Mouse (Mus musculus) bone marrow macrophage, adult 2 months (primary cell): ENCODE measurements around the gene Gkap1. TPM values are rescaled to one million over a fixed set of nuclear protein-coding genes. Genes with fewer than 3 reads are reported as not detected.

ENCODE experiments used
- H3K27ac ChIP-seq: 2 replicates; pipeline ENCODE4 v1.5.1; 2012; ENCODE audit warnings: low read depth, low read length; ENCODE audit not compliant: insufficient read depth
- H3K4me1 ChIP-seq: 2 replicates; pipeline ENCODE4 v1.6.1; 2012; ENCODE audit warnings: low read length; ENCODE audit not compliant: control insufficient read depth, insufficient read depth
- H3K4me3 ChIP-seq: 2 replicates; pipeline ENCODE4 v1.5.1; 2012; ENCODE audit warnings: mild to moderate bottlenecking, low read length, moderate library complexity; ENCODE audit not compliant: insufficient read depth
- CTCF ChIP-seq: IDR thresholded peaks from 2 replicates; pipeline ENCODE4 v1.5.1; 2012; ENCODE audit warnings: low read depth, mild to moderate bottlenecking, low read length, moderate library complexity
- POLR2A ChIP-seq: IDR thresholded peaks from 2 replicates; pipeline ENCODE4 v1.6.1; 2012; ENCODE audit warnings: mild to moderate bottlenecking, low read depth, low read length, borderline replicate concordance
- polyA plus RNA-seq: library from polyadenylated mRNA; stranded (reverse); fragments of >200 nt; gene quantifications from 2 replicates; pipeline ENCODE4 v1.2.4, GENCODE M21; 2012; ENCODE audit not compliant: missing spikeins, insufficient read depth, insufficient read length

Gkap1 gene
- polyA plus RNA-seq, 1 experiment = 31.5 TPM

DNA sequence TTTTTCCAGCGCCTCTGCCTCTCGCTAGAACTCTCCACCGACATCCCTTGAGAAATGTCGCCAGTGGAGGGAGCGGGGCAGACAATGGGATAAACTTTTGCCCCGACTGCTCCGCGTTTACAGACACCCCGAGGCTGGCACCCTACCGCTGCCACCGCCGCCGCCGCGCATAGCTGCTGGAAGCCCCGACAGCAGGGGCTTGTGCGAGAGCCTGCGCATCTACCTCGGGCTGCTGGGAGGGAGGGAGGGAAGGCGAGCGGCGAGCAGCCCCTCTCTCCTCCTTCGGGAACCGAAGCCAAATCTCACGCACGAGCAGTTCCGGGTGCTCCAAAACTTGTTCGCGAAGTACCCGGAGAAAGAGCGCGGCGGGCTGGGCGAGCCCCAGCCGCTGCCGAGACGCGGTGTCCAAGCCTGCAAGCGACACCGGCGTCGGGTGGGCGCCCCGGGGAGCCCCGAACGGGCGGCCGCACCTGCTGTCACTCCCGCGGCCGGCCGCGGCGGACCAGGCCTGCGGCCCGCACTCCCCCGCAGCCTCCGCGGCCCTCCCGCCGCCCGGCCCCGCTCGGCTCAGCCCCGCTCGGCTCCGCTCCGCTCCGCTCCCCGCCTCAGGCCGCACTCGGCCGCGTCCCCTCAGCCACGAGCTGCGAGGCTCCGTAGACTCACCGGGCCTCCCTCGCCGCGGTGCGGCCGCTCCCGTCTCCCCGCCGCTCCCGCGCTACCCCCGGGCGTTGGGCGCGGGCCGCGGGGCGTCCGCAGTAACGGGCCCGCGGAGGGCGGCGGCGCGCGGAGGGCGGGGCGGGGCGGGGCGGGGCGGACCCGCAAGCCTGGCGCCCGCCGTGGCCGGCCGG lies 1.9 kb downstream of the Gkap1 start:
- Histone ChIP-seq H3K4me3 (peak overlapping the region; percentile 78), H3K4me1 (peaks cover 3% of the 10 kb centered on the region; the same call in 1 of the 2 replicates), H3K27ac (peak overlapping the region; percentile 10; the same call in 1 of the 2 replicates)
- TF ChIP-seq POLR2A = no peak

DNA sequence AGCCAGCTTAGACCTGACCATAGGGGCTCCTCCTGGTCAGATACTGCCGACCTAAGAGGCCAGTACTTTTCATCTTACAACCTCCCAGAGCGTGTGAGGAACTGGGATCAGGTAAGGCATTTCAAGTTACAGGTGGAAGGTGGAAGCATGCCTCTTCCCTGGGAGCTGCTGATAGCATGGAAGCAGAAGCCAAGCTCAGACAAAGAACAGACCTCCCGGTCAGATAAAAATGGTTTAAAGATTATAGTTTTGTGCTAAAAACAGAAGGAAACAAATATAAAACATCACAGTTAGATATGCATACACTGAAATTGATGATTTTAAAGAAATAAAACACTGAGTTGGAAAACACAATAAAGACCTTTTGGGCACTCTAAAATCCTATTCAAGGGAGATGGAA lies 8.6 kb downstream of the Gkap1 start:
- Histone ChIP-seq H3K27ac (no peak overlapping the region), H3K4me1 (no peaks in the 10 kb centered on the region), H3K4me3 (no peak overlapping the region)
- no peak for TF ChIP-seq CTCF
- no peak for TF ChIP-seq POLR2A

DNA sequence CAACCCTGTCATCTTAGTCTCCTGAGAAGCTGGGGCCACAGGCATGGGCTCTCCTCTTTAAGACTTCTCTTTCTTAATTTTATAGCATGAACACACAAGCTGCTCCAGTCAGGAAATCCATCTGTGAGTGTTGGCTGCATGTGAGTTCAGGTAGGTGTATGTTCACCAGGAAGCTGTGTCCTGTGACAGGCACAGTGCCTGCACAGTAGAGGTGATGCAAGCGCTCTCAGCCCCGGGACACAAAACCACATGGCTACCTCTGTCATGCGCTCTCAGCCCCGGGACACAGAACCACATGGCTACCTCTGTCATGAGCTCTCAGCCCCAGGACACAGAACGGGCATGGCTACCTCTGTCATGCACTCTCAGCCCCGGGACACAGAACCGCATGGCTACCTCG lies 12.0 kb downstream of the Gkap1 start:
- Histone ChIP-seq H3K4me3 (no peak overlapping the region), H3K27ac (no peak overlapping the region), H3K4me1 (no peaks in the 10 kb centered on the region)
- TF ChIP-seq CTCF = no peak
- no peak for TF ChIP-seq POLR2A

DNA sequence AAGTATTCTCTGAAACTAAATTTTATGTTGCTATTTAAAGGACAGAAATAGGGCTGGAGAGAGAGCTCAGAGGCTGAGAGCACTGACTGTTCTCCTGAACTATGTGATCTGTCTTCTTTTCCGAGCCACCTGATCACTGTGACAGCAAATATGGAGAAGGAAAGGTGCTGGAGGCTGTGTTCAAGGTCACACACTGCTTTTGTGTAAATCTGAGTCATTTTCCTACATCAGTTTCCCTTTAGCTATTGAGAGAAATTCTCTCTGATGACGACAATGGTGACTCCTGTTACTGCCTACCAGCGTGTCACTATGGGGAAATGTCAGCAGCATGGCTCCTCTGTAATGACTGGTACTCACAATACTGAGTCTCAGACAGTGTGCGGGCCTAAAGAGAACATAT lies 13.8 kb downstream of the Gkap1 start:
- no peak overlapping the region for H3K4me3 ChIP-seq
- no peak overlapping the region for H3K27ac ChIP-seq
- no peaks in the 10 kb centered on the region for H3K4me1 ChIP-seq
- TF ChIP-seq CTCF (no peak), POLR2A (no peak)

DNA sequence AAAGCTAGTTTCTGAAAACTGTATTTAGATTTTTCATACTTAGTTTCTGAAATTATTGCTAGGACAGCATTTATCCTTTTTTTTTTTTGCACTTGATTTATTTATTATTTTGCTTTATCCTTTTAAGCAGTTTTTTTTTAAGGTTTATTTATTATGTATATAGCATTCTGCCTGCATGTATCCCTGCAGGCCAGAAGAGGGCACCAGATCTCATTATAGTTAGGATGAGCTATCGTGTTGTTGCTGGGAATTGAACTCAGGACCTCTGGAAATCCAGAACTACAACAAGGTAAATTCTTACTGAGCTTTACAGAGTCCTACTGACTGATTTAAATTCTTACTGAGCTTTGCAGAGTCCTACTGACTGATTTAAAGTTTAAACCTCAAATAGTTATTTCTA lies 22.2 kb downstream of the Gkap1 start:
- Histone ChIP-seq H3K27ac (no peak overlapping the region), H3K4me1 (no peaks in the 10 kb centered on the region), H3K4me3 (no peak overlapping the region)
- TF ChIP-seq POLR2A (no peak), CTCF (no peak)

DNA sequence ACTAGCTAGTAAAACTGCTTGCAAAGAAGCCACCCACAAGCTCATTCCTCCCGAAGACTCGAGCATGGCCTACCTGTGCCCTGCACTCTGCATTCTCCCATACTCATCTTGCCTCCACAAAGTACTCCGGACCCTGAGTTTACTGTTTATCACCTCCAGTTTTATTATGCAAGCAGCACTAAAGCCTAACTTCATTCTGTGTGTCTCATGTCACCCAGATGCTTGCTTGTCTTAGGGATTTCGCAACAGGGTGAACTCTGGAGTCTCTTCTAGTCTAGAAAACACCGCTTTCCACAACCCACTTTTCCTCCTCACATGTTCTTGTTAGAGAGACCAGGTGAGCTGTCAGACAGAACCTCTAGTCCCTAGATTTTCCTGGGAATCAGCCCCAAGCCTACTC lies 26.5 kb downstream of the Gkap1 start:
- no peak for TF ChIP-seq CTCF
- no peak for TF ChIP-seq POLR2A
- Histone ChIP-seq H3K27ac (no peak overlapping the region), H3K4me3 (no peak overlapping the region), H3K4me1 (no peaks in the 10 kb centered on the region)

DNA sequence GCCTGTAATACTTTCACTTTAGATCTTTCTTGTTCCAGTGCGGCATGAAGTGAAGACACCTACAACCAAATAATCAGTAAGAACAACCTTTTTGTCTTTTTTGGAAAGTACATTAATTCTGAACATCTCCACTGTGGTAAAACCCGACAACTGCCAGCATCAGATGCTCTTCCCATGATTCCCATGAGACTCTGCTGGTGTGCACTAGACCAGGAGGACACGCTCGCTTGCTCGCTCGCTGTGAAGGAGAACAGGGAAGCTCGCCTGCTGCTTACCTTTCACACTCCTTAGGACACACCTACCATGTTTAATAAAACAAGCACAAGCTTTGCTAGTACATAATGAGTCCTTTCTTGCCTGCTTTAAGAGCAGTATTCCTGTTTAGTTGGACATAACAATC lies 39.0 kb downstream of the Gkap1 start:
- H3K27ac ChIP-seq = no peak overlapping the region
- no peak for TF ChIP-seq CTCF
- TF ChIP-seq POLR2A = no peak
- H3K4me3 ChIP-seq = no peak overlapping the region
- H3K4me1 ChIP-seq = no peaks in the 10 kb centered on the region

DNA sequence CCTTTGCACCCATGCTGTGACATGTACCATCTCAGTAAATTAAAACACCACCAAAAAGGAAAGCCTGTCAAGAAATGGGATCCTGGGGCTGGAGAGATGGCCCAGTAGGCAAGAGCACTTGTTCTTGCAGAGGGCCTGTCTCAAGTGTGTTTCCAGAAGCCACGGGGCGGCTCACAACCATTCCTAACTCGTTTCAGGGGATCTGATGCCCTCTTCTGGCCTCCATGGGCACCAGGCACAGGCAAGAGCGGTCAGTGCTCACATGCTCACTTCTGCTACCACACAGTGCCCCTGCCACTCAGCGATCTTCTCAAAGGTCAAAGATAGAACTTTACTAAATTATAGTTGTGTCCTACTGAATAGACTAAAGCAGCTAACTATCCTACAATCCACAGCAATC lies 42.9 kb downstream of the Gkap1 start:
- H3K27ac ChIP-seq = no peak overlapping the region
- no peak; the same call in 1 of the 2 replicates for TF ChIP-seq CTCF
- no peak for TF ChIP-seq POLR2A
- no peak overlapping the region for H3K4me3 ChIP-seq
- H3K4me1 ChIP-seq = no peaks in the 10 kb centered on the region

DNA sequence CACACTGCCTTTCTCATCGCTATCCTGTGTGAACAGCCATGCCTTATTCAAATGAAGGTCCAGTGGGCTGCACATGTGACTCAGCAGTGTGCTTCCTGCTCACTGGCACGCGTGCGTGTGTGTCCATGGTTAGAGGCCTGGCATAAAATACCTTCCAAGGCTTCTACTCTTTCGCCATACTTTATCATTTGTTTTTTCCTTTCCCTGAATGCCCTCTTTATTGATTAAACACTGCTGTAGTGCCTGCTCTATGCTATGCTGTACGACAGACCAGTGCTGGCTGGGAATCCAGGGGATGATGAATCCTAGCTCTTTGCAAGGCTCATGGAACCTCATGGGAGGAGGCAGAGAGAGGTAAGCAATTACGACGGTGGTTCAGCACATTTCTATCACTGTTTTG lies 43.4 kb downstream of the Gkap1 start:
- H3K27ac ChIP-seq = no peak overlapping the region
- TF ChIP-seq POLR2A (no peak), CTCF (no peak)
- H3K4me3 ChIP-seq = no peak overlapping the region
- H3K4me1 ChIP-seq = no peaks in the 10 kb centered on the region

DNA sequence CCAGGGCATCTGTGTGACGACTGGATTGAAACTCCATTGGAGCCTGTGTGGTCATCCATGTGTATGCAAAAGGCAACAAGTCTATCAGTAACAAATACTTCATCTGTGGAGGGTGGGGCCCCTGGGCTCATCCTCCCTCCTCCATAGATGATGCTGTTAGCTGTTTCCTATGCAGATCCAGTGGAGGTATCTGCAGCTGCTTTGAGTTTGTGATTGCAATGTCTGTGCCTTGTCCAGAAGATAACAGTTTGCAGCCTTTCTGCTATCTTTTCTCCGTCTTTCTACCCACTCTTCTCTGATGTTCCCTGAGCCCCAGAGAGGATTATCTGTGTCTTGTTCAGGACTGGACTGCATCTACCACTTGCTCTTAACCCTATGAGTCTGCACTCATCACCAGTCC lies 46.9 kb downstream of the Gkap1 start:
- no peaks in the 10 kb centered on the region for H3K4me1 ChIP-seq
- no peak overlapping the region for H3K4me3 ChIP-seq
- H3K27ac ChIP-seq = no peak overlapping the region
- no peak for TF ChIP-seq POLR2A
- TF ChIP-seq CTCF = no peak
